Mouse (Mus musculus): ENCODE data around the gene Zfp423.

- TF ChIP-seq CTCF (IDR thresholded peaks at IDR 0.05; ENCODE audit: low read depth): no peak
- no peak for TF ChIP-seq EP300 (IDR thresholded peaks at IDR 0.05; ENCODE audit: low read depth)
Measured at GRCm38 (mm10) chr8:87944225-87944934, 15.0 kb downstream of the Zfp423 start.

All from heart, postnatal 0 days (tissue).